Mouse (Mus musculus) embryonic facial prominence, embryonic 13.5 days (tissue): ENCODE measurements around the gene Slc26a11. TPM values are rescaled to one million over a fixed set of nuclear protein-coding genes. Genes with fewer than 3 reads are reported as not detected.
"Not testable (repeated sequence)": the region's sequence is repeated elsewhere in the genome, so short reads cannot be mapped to it uniquely, and the experiment has no call there.

Experiments
- ATAC-seq: fragments of 200-750 bp; cut with Nextera tagmentation; 2 replicates; pipeline ENCODE4 v1.8.0; 2017; ENCODE audit warnings: low read depth; ENCODE audit not compliant: insufficient number of reproducible peaks, insufficient read depth, low FRiP score, low TSS enrichment
- H3K27ac ChIP-seq: fragments of 300-500 bp; sonication (generic); 2 replicates; pipeline ENCODE4 v1.5.1; 2015; ENCODE audit warnings: moderate library complexity, mild to moderate bottlenecking, inconsistent platforms
- H3K27me3 ChIP-seq: fragments of 300-500 bp; sonication (generic); 2 replicates; pipeline ENCODE4 v1.6.1; 2015; ENCODE audit warnings: mild to moderate bottlenecking, inconsistent platforms
- H3K36me3 ChIP-seq: fragments of 300-500 bp; sonication (generic); 2 replicates; pipeline ENCODE4 v1.6.1; 2015; ENCODE audit warnings: mild to moderate bottlenecking, inconsistent platforms
- H3K4me1 ChIP-seq: fragments of 300-500 bp; sonication (generic); 2 replicates; pipeline ENCODE4 v1.6.1; 2015; ENCODE audit warnings: inconsistent platforms
- H3K4me2 ChIP-seq: fragments of 300-500 bp; sonication (generic); 2 replicates; pipeline ENCODE4 v1.6.1; 2015; ENCODE audit warnings: moderate library complexity, mild to moderate bottlenecking, inconsistent platforms
- H3K4me3 ChIP-seq: fragments of 300-500 bp; sonication (generic); 2 replicates; pipeline ENCODE4 v1.5.1; 2015; ENCODE audit warnings: mild to moderate bottlenecking, inconsistent platforms
- H3K9ac ChIP-seq: fragments of 300-500 bp; sonication (generic); 2 replicates; pipeline ENCODE4 v1.6.1; 2015; ENCODE audit warnings: mild to moderate bottlenecking, inconsistent platforms
- H3K9me3 ChIP-seq: fragments of 300-500 bp; sonication (generic); 2 replicates; pipeline ENCODE4 v1.6.1; 2016; ENCODE audit warnings: inconsistent platforms
- WGBS: fragments of 180-500 bp; shearing (Covaris S2); methylation state at CpG from one replicate; pipeline ENCODE4 v1.1.7; 2015; ENCODE audit warnings: mixed read lengths; 5-methylcytosine and 5-hydroxymethylcytosine counted together
- polyA plus RNA-seq: library from polyadenylated mRNA; unstranded; fragments of >200 nt; fragmentation: Nextera tagmentation; extraction: Ambion mirVana; gene quantifications from 2 replicates; pipeline ENCODE4 v1.2.1, GENCODE M21; 2015

The Slc26a11 gene
- polyA plus RNA-seq, 1 experiment from 2014 or later: 11.0 TPM

GRCm38 (mm10) chr11:119363534-119364145, 8.3 kb downstream of the Slc26a11 start:
- peak; percentile 71; the same call in 1 of the 2 replicates for ATAC-seq
- H3K4me2 ChIP-seq: 0 out of 2 replicates have a peak overlapping the region, but pooled peaks have one; percentile 20
- no peaks in the 10 kb centered on the region for H3K27me3 ChIP-seq
- no peaks in the 10 kb centered on the region for H3K9me3 ChIP-seq
- WGBS: 30% methylated on average over 11 of the region's 11 CpGs
- H3K36me3 ChIP-seq: peaks cover 51% of the 10 kb centered on the region
- H3K4me1 ChIP-seq: peaks cover 3% of the 10 kb centered on the region; the same call in 1 of the 2 replicates
- no peak overlapping the region for H3K9ac ChIP-seq
- no peak overlapping the region for H3K4me3 ChIP-seq
- no peak overlapping the region for H3K27ac ChIP-seq

- Histone ChIP-seq H3K4me3 (no peak overlapping the region), H3K9me3 (no peaks in the 10 kb centered on the region), H3K27me3 (no peaks in the 10 kb centered on the region), H3K4me2 (no peak overlapping the region), H3K36me3 (peaks cover 40% of the 10 kb centered on the region), H3K4me1 (no peaks in the 10 kb centered on the region), H3K27ac (no peak overlapping the region), H3K9ac (no peak overlapping the region)
- WGBS: 70% methylated on average over 6 of the region's 6 CpGs
- ATAC-seq: no peak
Observed at GRCm38 (mm10) chr11:119375425-119375824, 20.1 kb downstream of the Slc26a11 start.

- Histone ChIP-seq H3K4me1 (no peaks in the 10 kb centered on the region), H3K4me3 (no peak overlapping the region)
- WGBS: 93% methylated on average over 11 of the region's 11 CpGs
Observed at GRCm38 (mm10) chr11:119377326-119377725, 22.0 kb downstream of the Slc26a11 start.

GRCm38 (mm10) chr11:119378551-119378950, 23.2 kb downstream of the Slc26a11 start:
- Histone ChIP-seq H3K9ac (no peak overlapping the region), H3K27ac (no peak overlapping the region), H3K4me3 (no peak overlapping the region), H3K36me3 (peaks cover 46% of the 10 kb centered on the region), H3K4me2 (no peak overlapping the region), H3K27me3 (no peaks in the 10 kb centered on the region), H3K9me3 (no peaks in the 10 kb centered on the region), H3K4me1 (no peaks in the 10 kb centered on the region)
- no peak for ATAC-seq
- WGBS: 80% methylated on average over 1 of the region's 1 CpGs

More at GRCm38 (mm10) chr11:119377326-119377725, 22.0 kb downstream of the Slc26a11 start:
- Histone ChIP-seq H3K9me3 (no peaks in the 10 kb centered on the region), H3K9ac (no peak overlapping the region), H3K27me3 (no peaks in the 10 kb centered on the region), H3K36me3 (peaks cover 46% of the 10 kb centered on the region), H3K27ac (no peak overlapping the region), H3K4me2 (no peak overlapping the region)
- no peak for ATAC-seq

GRCm38 (mm10) chr11:119381631-119382337, 26.4 kb downstream of the Slc26a11 start:
- no peak overlapping the region for H3K4me2 ChIP-seq
- H3K9ac ChIP-seq: no peak overlapping the region
- no peak for ATAC-seq
- H3K4me1 ChIP-seq: no peaks in the 10 kb centered on the region
- WGBS: 80% methylated on average over 9 of the region's 9 CpGs
- H3K36me3 ChIP-seq: peaks cover 41% of the 10 kb centered on the region
- no peak overlapping the region for H3K4me3 ChIP-seq
- H3K27me3 ChIP-seq: no peaks in the 10 kb centered on the region
- no peaks in the 10 kb centered on the region for H3K9me3 ChIP-seq
- H3K27ac ChIP-seq: no peak overlapping the region

GRCm38 (mm10) chr11:119382338-119382850, 27.0 kb downstream of the Slc26a11 start:
- H3K27ac ChIP-seq: no peak overlapping the region
- 56% methylated on average over 6 of the region's 6 CpGs for WGBS
- no peaks in the 10 kb centered on the region for H3K4me1 ChIP-seq
- no peak overlapping the region for H3K4me2 ChIP-seq
- H3K36me3 ChIP-seq: peaks cover 35% of the 10 kb centered on the region
- no peak for ATAC-seq
- peaks cover 1% of the 10 kb centered on the region; the same call in 1 of the 2 replicates for H3K27me3 ChIP-seq
- H3K9ac ChIP-seq: no peak overlapping the region
- H3K9me3 ChIP-seq: no peaks in the 10 kb centered on the region
- no peak overlapping the region for H3K4me3 ChIP-seq

- ATAC-seq: no peak
- Histone ChIP-seq H3K36me3 (peaks cover 11% of the 10 kb centered on the region), H3K4me1 (peaks cover 4% of the 10 kb centered on the region), H3K9me3 (no peaks in the 10 kb centered on the region), H3K4me2 (no peak overlapping the region), H3K9ac (no peak overlapping the region), H3K27ac (no peak overlapping the region), H3K27me3 (peaks cover 27% of the 10 kb centered on the region), H3K4me3 (no peak overlapping the region)
- WGBS: 64% methylated on average over 4 of the region's 4 CpGs
Observed at GRCm38 (mm10) chr11:119384904-119385303, 29.5 kb downstream of the Slc26a11 start.

- 96% methylated on average over 5 of the region's 5 CpGs for WGBS
- peaks cover 41% of the 10 kb centered on the region for H3K27me3 ChIP-seq
- no peak overlapping the region for H3K4me3 ChIP-seq
- H3K4me1 ChIP-seq: peaks cover 17% of the 10 kb centered on the region
- H3K9me3 ChIP-seq: no peaks in the 10 kb centered on the region
- H3K36me3 ChIP-seq: 0 out of 2 replicates have a peak, but pooled peaks cover 2% of the 10 kb centered on the region
- no peak overlapping the region for H3K9ac ChIP-seq
- ATAC-seq: no peak
- no peak overlapping the region for H3K27ac ChIP-seq
- H3K4me2 ChIP-seq: no peak overlapping the region
Observed at GRCm38 (mm10) chr11:119386306-119386705, 30.9 kb downstream of the Slc26a11 start.

GRCm38 (mm10) chr11:119387273-119387672, 31.9 kb downstream of the Slc26a11 start:
- Histone ChIP-seq H3K27me3 (peaks cover 50% of the 10 kb centered on the region), H3K4me1 (peaks cover 23% of the 10 kb centered on the region)
- H3K27ac ChIP-seq, H3K4me2 ChIP-seq, H3K9me3 ChIP-seq, H3K9ac ChIP-seq, ATAC-seq, H3K4me3 ChIP-seq, H3K36me3 ChIP-seq: not testable (repeated sequence)
- WGBS: 30% methylated on average over 3 of the region's 3 CpGs

GRCm38 (mm10) chr11:119389851-119390270, 34.5 kb downstream of the Slc26a11 start:
- H3K4me3 ChIP-seq: peak overlapping the region; percentile 66
- 1% methylated on average over 35 of the region's 35 CpGs for WGBS
- H3K4me2 ChIP-seq: peak overlapping the region; percentile 97
- H3K4me1 ChIP-seq: peaks cover 32% of the 10 kb centered on the region
- peak overlapping the region; percentile 72 for H3K9ac ChIP-seq
- H3K27ac ChIP-seq: no peak overlapping the region; the same call in 1 of the 2 replicates
- no peaks in the 10 kb centered on the region for H3K36me3 ChIP-seq
- no peaks in the 10 kb centered on the region for H3K9me3 ChIP-seq
- no peak for ATAC-seq
- H3K27me3 ChIP-seq: peaks cover 75% of the 10 kb centered on the region

GRCm38 (mm10) chr11:119390271-119391231, 35.2 kb downstream of the Slc26a11 start:
- ATAC-seq: no peak
- Histone ChIP-seq H3K4me1 (peaks cover 32% of the 10 kb centered on the region), H3K4me2 (peak overlapping the region; percentile 97), H3K9ac (peak overlapping the region; percentile 72), H3K36me3 (no peaks in the 10 kb centered on the region), H3K27ac (no peak overlapping the region; the same call in 1 of the 2 replicates), H3K4me3 (peak overlapping the region; percentile 66), H3K27me3 (peaks cover 82% of the 10 kb centered on the region), H3K9me3 (no peaks in the 10 kb centered on the region)
- WGBS: 2% methylated on average over 53 of the region's 53 CpGs
